Mouse (Mus musculus): ENCODE data around the gene Hist1h3e.

Hist1h3e gene

DNA sequence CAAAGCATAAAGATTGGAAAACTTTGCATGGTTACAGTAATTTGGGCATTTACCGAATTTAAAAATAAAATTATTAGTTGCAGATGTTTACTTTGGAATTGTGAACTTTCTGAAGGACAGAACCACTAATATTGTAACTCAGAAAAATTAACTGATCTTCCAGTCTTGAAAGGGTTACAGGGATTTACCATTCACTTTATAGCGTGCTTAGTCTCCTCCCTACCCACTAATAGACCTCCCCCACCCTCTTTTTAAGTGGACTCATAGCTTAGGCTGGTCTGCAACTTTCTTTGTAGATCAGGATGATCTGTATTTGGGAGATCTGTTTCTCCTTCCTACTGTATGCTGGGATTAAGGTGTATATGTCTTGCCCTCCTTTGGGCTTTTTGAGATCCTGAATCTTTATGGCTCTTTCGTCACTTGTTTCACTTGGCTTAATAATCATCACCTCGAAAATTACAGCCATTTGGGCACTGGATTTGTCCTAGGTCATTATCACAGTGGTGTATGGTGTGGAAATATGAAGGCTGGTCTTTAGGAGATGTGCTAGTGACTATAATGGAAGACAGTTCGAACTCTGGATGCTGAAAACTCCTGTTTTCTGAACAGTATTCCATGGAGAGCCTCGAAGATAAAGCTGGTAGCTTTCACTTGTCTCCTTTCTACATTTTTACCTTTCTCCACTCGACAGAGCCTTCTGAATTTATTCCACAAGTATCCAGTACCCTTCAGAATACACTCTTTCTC lies 25.9 kb downstream of the Hist1h3e start:
- DNase-seq: no peak

DNA sequence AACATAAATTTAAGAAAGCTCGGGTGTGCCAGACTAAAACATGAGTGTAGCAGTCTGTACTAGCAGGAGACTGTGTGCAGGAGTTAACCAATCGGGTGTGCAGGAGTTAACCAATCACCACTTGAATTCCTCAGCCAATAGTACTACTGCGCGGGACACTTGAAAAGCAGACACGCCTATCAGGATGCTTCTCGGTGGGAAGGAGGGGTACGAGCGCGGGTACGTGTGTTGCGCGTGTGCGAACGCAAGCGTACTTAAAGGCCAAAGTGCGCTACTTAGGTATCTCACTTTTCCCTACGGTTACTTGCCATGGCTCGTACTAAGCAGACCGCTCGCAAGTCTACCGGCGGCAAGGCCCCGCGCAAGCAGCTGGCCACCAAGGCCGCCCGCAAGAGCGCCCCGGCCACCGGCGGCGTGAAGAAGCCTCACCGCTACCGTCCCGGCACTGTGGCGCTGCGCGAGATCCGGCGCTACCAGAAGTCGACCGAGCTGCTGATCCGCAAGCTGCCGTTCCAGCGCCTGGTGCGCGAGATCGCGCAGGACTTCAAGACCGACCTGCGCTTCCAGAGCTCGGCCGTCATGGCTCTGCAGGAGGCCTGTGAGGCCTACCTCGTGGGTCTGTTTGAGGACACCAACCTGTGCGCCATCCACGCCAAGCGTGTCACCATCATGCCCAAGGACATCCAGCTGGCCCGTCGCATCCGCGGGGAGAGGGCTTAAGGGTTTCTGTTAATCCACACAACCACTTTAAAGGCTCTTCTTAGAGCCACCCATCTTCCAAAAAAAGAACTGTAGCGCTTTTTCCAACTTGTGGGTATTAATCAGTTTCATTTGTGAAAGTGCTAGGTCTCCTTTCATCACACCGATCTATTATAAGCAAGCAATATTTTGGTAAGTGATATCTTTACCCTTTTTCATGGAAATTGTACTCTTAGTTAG lies 26.8 kb downstream of the Hist1h3e start, which contains the start of gene Hist1h3g:
TSS of gene Hist1h3g (plus strand) at position 286 of the 939 bp plus-strand sequence.
- DNase-seq: peak; percentile 82

DNA sequence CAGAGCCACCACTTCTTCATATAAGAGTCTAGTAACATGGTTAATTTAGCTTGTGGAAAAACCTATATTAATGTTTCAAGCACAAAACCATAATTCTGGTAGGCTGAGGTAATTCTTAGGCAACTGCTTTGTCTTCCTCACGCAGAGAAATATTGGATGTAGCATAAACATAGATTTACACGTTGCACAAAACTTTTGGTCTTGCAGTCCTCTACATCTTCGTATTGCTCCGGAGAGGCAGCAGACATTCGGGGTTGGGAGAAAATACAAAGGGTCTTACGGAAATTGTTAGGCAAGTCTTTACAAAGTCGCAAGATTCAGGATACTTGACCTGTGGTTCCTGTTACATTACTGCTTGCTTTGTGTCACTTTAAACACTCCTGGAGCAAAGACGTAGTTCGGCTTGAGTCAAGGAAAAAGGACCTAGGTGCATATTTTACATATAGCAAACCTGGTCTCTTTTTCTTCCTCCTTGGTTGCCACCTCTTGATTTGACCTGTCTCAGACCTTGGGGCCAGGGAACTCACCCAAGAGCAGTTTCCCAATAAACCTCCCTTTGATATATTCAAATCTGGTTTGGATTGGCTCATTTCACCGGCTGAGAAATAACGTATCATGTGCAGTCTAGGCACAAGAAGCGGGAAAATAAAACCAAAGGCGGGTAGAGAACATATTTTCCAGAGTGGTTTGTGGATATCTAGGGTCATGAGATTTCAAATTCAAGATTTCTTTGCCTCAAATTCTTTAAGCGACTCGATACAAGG lies 27.6 kb downstream of the Hist1h3e start:
- peak; percentile 36 for DNase-seq

GRCm38 (mm10) chr13:23533560-23534367 lies 28.4 kb downstream of the Hist1h3e start, which contains the start of gene Hist1h2af:
TSS of gene Hist1h2af (plus strand) at chr13:23533906.
- DNase-seq: peak; percentile 66

DNA sequence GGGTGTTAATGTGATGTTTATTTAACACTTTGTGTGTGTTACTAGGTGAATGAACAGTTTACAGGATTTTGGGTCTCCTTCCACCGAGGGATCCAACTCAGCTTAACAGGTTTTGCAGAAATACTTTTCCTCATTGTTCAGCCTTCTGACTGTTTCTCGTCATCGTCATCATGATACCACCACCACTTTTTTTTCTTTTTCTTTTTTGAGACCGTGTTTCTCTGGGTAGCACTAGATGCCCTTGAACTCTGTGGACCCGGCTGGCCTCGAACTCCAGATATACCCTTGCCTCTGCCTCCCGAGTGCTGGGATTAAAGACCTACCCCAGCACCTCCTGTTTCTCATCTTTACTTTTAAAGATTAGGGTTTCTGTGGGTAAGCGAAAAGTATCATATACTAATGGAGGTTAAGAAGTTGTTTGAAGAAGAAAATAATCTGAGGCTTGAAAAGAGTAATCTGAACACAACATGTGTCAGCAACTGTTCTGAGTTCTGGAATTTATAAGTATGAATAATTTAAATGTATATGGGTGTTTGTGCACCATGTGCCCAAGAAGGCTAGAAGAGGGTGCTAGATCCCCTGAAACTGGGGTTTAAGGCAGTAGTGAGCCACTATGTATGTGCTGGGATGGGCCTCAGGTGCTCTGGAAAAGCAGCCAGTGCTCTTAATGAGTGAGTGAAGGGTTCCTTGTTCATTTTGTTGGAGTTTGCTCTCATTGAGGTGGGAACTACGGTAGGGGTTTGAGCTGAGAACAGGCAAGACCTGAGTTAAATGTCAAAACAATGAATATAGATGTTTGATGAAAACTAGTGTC lies 29.7 kb downstream of the Hist1h3e start:
- DNase-seq: no peak

DNA sequence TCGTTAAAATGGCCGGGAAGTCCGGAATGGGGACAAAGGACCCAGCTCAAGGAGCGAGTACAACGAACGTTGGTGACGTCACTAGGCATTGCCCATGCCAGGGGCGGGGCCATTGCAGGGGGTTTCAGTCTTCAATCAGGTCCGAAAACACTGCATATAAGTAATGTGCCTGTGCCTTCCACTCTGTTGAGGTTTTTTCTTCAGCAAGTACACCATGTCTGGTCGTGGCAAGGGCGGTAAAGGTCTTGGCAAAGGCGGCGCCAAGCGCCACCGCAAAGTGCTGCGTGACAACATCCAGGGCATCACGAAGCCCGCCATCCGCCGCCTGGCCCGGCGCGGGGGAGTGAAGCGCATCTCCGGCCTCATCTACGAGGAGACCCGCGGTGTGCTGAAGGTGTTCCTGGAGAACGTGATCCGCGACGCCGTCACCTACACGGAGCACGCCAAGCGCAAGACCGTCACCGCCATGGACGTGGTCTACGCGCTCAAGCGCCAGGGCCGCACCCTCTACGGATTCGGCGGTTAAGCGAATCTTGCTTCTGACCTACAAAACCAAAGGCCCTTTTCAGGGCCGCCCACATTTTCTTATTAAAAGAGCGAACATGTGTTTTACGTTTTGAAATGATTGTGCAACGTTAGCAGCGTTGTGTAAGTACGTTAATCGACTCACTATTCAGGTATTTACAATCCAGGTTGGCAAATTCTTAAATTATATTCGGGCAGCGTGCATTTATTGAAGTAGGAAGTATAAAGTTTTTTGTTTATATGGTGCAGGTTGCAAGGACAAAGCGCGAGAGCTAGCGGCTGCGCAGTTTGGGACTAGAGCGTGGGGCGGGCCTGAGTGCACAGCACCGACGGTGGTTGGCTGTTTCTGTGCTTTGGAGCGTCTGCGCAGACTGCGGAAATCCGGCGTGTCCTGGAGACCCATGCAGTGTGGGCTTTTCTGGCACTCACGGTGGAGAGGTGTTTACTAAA lies 31.0 kb downstream of the Hist1h3e start, which contains the start of gene Hist1h4h:
TSS of gene Hist1h4h (plus strand) at position 150 of the 975 bp plus-strand sequence.
- peak; percentile 98 for DNase-seq

DNA sequence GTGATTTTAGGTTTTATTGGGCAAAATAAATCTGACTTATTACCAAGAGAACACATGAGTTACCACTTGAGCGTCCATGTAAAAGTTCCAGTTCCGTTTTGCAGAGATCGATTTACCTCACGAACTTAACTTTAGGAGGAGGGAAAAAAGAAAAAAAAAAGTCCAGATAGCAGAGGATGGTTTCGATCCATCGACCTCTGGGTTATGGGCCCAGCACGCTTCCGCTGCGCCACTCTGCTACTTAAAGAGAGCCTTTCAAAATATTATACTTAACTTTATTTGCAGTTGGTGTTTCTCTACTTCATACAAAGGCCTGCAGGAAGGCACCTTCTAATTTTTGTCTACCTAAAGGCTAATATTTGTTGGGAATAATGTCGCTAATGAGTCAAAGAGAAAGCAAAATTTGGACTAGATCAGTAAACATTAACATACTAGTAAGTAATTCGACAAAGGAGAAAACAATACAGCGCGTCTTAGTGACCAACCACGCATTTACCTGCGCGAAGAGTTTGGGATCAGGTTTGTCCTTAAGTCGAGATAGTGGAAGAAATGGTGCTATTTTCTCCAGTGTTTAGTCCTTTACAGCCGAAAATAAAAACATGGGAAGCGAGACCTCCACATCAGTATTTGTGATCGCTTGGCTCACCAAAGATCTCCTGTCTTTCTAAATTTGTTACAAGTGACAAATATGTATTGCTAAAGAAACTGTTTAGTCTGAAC lies 31.8 kb downstream of the Hist1h3e start:
- peak; percentile 74 for DNase-seq

DNA sequence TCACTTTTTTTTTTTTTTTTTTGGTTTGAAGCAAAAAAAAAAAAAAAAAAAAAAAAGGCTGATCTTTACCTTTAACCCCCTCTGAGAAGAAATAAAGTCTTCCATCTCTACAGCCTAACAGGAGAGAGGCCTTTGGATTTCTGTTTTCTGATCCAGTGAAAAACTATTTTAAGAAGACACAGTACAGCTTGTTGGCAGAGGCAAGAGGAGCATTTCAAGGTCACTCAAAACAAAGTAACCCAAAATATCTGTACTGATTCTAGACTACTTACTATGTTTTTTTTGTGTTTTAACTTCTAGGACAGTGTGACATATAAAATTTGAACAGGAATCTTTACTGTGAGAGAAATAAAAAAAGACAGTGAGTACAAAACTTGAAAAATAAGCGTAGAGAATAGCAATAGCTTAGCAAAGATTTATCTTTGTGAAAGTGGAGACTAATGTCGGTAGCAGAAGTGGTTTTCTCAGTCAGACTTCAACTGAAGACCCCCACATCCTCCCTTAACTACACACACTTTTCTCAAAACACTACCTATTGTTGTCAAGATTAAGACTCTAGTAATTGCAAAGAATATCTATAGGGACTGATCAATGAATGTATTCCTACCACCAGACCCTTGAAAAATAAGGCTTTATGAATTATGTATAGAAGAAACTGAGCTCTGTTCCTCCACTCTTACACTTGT lies 32.5 kb downstream of the Hist1h3e start:
- DNase-seq: no peak

DNA sequence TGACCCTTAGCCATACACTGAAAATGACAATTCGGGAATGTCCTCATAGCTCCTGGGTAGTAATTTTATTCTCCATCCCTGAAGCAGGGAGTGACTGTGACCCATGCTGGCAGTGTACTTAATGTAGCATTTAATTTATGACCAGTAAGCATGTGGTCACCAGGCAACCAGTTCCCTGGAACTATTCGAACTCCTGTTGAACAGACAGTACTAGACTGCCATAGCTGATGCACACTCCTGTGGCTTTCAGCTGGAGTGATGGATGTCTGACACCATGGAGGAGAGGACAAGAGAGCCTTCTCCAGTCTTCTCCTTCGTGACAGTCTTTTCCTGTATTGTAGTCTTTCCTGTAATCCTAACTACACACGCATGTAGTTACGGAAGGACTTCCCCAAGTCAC lies 33.2 kb downstream of the Hist1h3e start:
- peak; percentile 22 for DNase-seq

DNA sequence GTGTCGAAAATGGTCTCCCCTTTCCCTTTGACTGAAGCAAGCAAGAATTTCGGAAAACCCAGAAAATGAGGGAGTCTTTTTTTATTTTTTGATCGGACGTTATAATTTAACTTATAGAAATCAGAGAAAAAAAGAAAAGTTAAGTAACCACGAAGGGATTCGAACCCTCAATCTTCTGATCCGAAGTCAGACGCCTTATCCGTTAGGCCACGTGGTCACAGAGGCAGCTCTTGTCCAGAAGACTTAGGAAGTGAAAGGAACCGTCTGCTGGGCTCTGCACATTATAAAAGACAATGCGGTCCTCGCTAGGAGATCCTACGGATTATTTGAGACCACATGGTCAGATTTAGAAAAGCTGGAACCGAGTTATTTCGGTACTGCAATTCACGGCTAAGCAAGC lies 35.9 kb downstream of the Hist1h3e start:
- peak; percentile 94 for DNase-seq

DNA sequence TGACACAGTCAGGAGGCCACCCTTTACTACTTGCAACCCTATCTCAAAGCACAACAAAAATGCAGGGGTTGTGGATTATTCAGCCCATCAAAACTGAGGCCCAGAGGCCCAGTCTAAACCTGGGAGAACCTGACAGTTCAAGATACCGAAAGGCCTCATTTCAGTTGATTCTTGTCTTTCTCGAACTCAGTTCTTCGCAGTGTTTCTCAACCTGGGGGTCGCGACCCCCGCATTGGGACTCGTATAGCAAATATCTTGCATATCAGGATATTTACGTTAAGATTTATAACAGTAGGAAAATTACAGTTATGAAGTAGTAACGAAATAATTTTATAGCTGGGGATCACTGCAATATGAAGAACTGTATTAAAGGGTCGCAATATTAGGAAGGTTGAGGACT lies 36.3 kb downstream of the Hist1h3e start:
- no peak for DNase-seq

GRCm38 (mm10) chr13:23524654-23525053 lies 37.5 kb downstream of the Hist1h3e start:
- DNase-seq: peak; percentile 68

- DNase-seq: no peak
Observed at GRCm38 (mm10) chr13:23523976-23524375, 38.2 kb downstream of the Hist1h3e start.

- peak; percentile 79 for DNase-seq
Observed at GRCm38 (mm10) chr13:23521703-23522102, 40.5 kb downstream of the Hist1h3e start.

DNA sequence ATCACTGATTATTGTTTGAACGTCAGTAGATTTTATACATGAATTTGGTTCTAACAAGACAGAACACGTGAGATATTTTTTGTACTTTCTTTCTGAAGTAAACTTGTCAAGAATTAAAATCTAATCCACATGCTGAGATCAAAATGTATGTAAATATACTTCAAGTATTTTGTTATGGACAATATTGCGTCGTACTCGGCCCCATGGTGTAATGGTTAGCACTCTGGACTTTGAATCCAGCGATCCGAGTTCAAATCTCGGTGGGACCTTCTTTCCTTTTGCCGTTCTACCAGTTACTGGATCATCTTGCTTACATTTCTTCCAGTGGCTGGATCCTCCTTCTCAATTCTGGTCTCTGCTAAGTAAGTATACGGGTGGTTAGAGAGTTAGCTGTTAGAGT lies 42.8 kb downstream of the Hist1h3e start:
- DNase-seq: peak; percentile 86

DNA sequence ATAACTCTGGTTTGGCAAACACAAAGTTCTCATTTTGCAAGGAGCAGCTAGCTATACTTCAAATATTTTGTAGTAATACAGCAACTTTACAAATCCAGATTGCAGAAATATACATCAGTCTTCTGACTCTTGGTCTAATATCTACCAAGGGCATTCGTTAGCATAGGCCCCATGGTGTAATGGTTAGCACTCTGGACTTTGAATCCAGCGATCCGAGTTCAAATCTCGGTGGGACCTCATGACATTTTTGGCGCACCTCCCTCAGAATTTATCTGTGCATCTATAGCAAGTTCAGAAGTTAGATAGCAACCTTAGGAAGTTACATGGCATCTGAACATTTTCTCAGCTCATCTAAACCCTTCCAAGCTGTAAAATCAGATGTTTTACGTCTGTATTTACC lies 43.3 kb downstream of the Hist1h3e start:
- peak; percentile 85 for DNase-seq

- DNase-seq: no peak
Observed at GRCm38 (mm10) chr13:23518295-23518603, 43.9 kb downstream of the Hist1h3e start.

DNA sequence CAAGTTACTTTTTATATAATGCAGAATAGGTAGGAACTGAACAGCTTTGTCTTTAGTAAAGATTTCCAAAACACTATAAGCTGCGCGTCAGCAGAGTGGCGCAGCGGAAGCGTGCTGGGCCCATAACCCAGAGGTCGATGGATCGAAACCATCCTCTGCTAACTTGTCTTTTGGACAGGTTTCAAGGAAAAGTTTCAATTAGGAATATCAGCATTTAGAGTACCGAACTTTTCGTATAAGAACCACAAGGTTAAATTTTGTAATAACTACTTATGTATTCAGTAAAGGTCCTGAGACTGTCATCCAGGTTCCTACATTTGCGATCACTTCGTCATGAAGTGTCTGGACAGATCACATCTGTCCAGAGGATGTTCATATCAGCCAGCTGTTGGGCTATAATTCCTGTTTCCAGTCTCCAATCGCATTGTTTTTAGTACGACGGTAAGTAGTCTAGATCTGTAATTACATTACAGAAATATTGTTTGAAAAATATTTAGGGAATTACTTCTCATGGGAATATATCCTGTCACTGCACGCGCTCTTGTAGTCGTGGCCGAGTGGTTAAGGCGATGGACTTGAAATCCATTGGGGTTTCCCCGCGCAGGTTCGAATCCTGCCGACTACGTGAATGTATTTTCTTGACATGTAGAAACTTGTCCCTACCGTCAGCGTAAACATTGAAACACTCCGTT lies 44.4 kb downstream of the Hist1h3e start:
- DNase-seq: peak; percentile 94
